ENCODE assay signal across 8 mouse cellular contexts in genomic region chr14:20181466-20181921, GRCm38 (mm10). TPM values are rescaled to one million over a fixed set of nuclear protein-coding genes. Genes with fewer than 3 reads are reported as not detected.
A peak's percentile ranks its signal among the peaks of the same experiment; 100 is the strongest.
DNase-seq lines count a peak whose midpoint lies in the region; ATAC-seq and TF ChIP-seq lines count a peak whose summit lies in the region.

Gene Kcnk5, minus strand, starts transcription at chr14:20181809.

- TF ChIP-seq CTCF in gastrocnemius, adult 2 months (IDR thresholded peaks at IDR 0.05) = no peak

- peak within 1 kb of the TSS; percentile 84 for H3K4me2 ChIP-seq in hindbrain, embryonic 16.5 days (ENCODE audit: low read length)

- no peaks in the 10 kb centered on the region for H3K9me3 ChIP-seq in hindbrain, embryonic 16.5 days (ENCODE audit: control insufficient read depth, low read length)

- intact Hi-C loops in gastrocnemius, adult 2 months (cut with DNase I) = no loop called here

- peak; percentile 82 for ATAC-seq in common myeloid progenitor, adult 5-6 weeks (replicated peaks; ENCODE audit: low read depth, poor library complexity, severe bottlenecking)
- peak; percentile 97 for ATAC-seq in hindbrain, embryonic 16.5 days

- peaks cover 11% of the 10 kb centered on the region for H3K4me1 ChIP-seq in hindbrain, embryonic 16.5 days (ENCODE audit: control insufficient read depth, insufficient read depth, low read depth, low read length)

- peak; percentile 98 for DNase-seq in ZHBTc4 (ENCODE audit: low read depth, low spot score)
- DNase-seq in gastrocnemius, adult 2 months = peak; percentile 91
- peak; percentile 45 for DNase-seq in left cerebral cortex, adult 11 months (ENCODE audit: low spot score)
- DNase-seq in lung, postnatal 4 days = peak; percentile 93 to 94
- peak; percentile 43 for DNase-seq in retina, postnatal 7 days (ENCODE audit: low read depth, low spot score)
- peak; percentile 89 to 95 for DNase-seq in urinary bladder, adult 18-20 months (ENCODE audit: low spot score in 2 of 2)

- H3K27ac ChIP-seq in gastrocnemius, adult 2 months = peak within 1 kb of the TSS; percentile 79
- H3K27ac ChIP-seq in hindbrain, embryonic 16.5 days (ENCODE audit: low read depth, low read length) = no peak within 1 kb of the TSS

- peaks cover 2% of the 10 kb centered on the region; the same call in 1 of the 2 replicates for H3K27me3 ChIP-seq in hindbrain, embryonic 16.5 days (replicated peaks; ENCODE audit: control insufficient read depth, insufficient read depth, low read length)

- H3K9ac ChIP-seq in hindbrain, embryonic 16.5 days (ENCODE audit: low read depth, low read length) = peak within 1 kb of the TSS; percentile 67

- H3K36me3 ChIP-seq in hindbrain, embryonic 16.5 days (ENCODE audit: control insufficient read depth, insufficient read depth, low read length) = no peaks in the 10 kb centered on the region

- peak within 1 kb of the TSS; percentile 77 for H3K4me3 ChIP-seq in gastrocnemius, adult 2 months
- peak within 1 kb of the TSS; percentile 70 for H3K4me3 ChIP-seq in hindbrain, embryonic 16.5 days (ENCODE audit: low read length)

- WGBS in hindbrain, embryonic 16.5 days = 0% methylated on average over 33 of the region's 36 CpGs

RNA-seq across cellular contexts. Expression of gene Kcnk5, which starts in this region (rescaled TPM):
- 11.4 and 13.9 TPM in 2 replicates for total RNA-seq in common myeloid progenitor, adult 5-6 weeks (2017)
- under 1 TPM; 0.48 to 0.73 TPM for total RNA-seq in gastrocnemius, adult 2 months (2021)
- polyA plus RNA-seq in hindbrain, embryonic 16.5 days (2015; fragmentation: Nextera tagmentation; extraction: Ambion mirVana) = 1.4 and 1.7 TPM in 2 replicates

Comparison
In these comparisons a context has a peak if more than half of its experiments do, and no peak if none do; other contexts are left out.
1. Peak in DNase-seq, H3K4me3 ChIP-seq and H3K27ac ChIP-seq in gastrocnemius, adult 2 months; RNA of the gene not detected or under 1 TPM.
2. DNase-seq: peak in every context shown above with its lines; median percentile 98 in ZHBTc4; 94 in lung, postnatal 4 days; 92 in urinary bladder, adult 18-20 months; 91 in gastrocnemius, adult 2 months; 45 in left cerebral cortex, adult 11 months; 43 in retina, postnatal 7 days.